ENCODE assay signal across 13 mouse cellular contexts in the genomic region with DNA sequence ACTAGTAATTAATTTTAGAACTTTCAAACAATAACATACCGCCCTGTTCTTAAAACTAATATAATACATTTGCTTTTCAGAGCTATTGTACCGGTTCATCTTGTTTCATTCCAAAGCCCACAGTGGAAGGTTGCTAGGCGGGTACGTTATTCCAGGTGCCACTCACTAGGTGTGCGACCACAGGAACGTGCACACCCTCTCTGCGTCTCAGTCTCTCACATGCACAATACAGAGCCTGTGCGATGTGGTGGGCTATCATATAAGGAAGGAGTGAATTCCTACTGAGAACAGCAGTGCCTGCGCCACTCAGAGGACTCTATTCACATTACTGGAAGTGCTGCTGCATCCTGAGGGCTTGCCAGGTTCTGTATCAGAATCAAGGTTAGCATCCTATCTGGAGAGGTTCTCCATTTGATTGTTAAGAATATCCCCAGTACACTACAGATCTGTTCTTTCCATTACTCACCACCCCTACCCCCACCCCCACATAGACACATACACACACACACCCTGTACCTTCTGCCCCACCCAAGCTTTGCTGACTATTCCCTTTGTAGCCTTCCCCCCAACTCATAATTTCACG. TPM values are rescaled to one million over a fixed set of nuclear protein-coding genes. Genes with fewer than 3 reads are reported as not detected.
DNase-seq lines count a peak whose midpoint lies in the region; ATAC-seq and TF ChIP-seq lines count a peak whose summit lies in the region.
"Had no signal": no experiment of that assay in that cellular context is flagged by ENCODE, and none has a peak within 500 bp of the region (broad histone marks: within the 10 kb centered on the region; RNA-seq: fewer than 3 reads in every experiment).

No protein-coding gene starts in this region.

- in situ Hi-C loops in ES-E14 (cut with MboI; ENCODE audit: low sequenced_read_pairs in 2 of 2, unreplicated experiment in 2 of 2): no loop called here

- H3K27me3 ChIP-seq in forebrain, embryonic 13.5 days: no peaks in the 10 kb centered on the region
- H3K27me3 ChIP-seq in forebrain, embryonic 14.5 days (replicated peaks; ENCODE audit: control insufficient read depth, insufficient read depth, low read length): no peaks in the 10 kb centered on the region
- no peaks in the 10 kb centered on the region for H3K27me3 ChIP-seq in kidney, embryonic 15.5 days
- H3K27me3 ChIP-seq in limb, embryonic 13.5 days: no peaks in the 10 kb centered on the region
- H3K27me3 ChIP-seq: heart, embryonic 15.5 days had no signal

- 0 out of 2 replicates have a peak, but pooled peaks cover 3% of the 10 kb centered on the region for H3K9me3 ChIP-seq in forebrain, embryonic 13.5 days (replicated peaks)
- no peaks in the 10 kb centered on the region for H3K9me3 ChIP-seq in forebrain, embryonic 14.5 days (replicated peaks; ENCODE audit: control insufficient read depth, low read length)
- H3K9me3 ChIP-seq in kidney, embryonic 15.5 days (replicated peaks): no peaks in the 10 kb centered on the region
- no peaks in the 10 kb centered on the region for H3K9me3 ChIP-seq in ES-E14 (ENCODE audit: control insufficient read depth, insufficient read depth, low read depth, low read length)
- no peaks in the 10 kb centered on the region for H3K9me3 ChIP-seq in limb, embryonic 13.5 days
- H3K9me3 ChIP-seq: heart, embryonic 15.5 days had no signal

- H3K4me1 ChIP-seq in forebrain, embryonic 13.5 days: peaks cover 47% of the 10 kb centered on the region
- H3K4me1 ChIP-seq in forebrain, embryonic 14.5 days (ENCODE audit: control insufficient read depth, insufficient read depth, low read length): peaks cover 25% of the 10 kb centered on the region
- peaks cover 38% of the 10 kb centered on the region for H3K4me1 ChIP-seq in kidney, embryonic 15.5 days
- H3K4me1 ChIP-seq in ES-E14 (ENCODE audit: control insufficient read depth in 2 of 2, insufficient read depth in 2 of 2, low read length in 2 of 2, poor library complexity in 1 of 2): peaks cover 0 to 16% of the 10 kb centered on the region in 2 experiments; a peak in 2 of 4 replicates
- peaks cover 45% of the 10 kb centered on the region for H3K4me1 ChIP-seq in limb, embryonic 13.5 days

- H3K27ac ChIP-seq in forebrain, embryonic 13.5 days: peak overlapping the region; percentile 61
- no peak overlapping the region; the same call in 1 of the 2 replicates for H3K27ac ChIP-seq in forebrain, embryonic 14.5 days (ENCODE audit: low read depth, low read length)
- peak overlapping the region; percentile 81; the same call in 1 of the 2 replicates for H3K27ac ChIP-seq in kidney, embryonic 15.5 days
- H3K27ac ChIP-seq in ES-E14 (ENCODE audit: insufficient read depth, low read depth, low read length, poor library complexity, severe bottlenecking): no peak overlapping the region
- H3K27ac ChIP-seq in limb, embryonic 13.5 days: peak overlapping the region; percentile 58

- no peak for ATAC-seq in forebrain, embryonic 13.5 days
- ATAC-seq in forebrain, embryonic 14.5 days: no peak
- no peak for ATAC-seq in kidney, embryonic 15.5 days (replicated peaks; ENCODE audit: low FRiP score)
- ATAC-seq in limb, embryonic 13.5 days (ENCODE audit: low FRiP score, low read depth): no peak

- 79% methylated on average over 10 of the region's 10 CpGs for WGBS in forebrain, embryonic 13.5 days
- 71% methylated on average over 10 of the region's 10 CpGs for WGBS in forebrain, embryonic 14.5 days
- WGBS in kidney, embryonic 15.5 days: 72% methylated on average over 10 of the region's 10 CpGs
- WGBS in limb, embryonic 13.5 days: 75% methylated on average over 10 of the region's 10 CpGs

- H3K4me2 ChIP-seq in forebrain, embryonic 13.5 days: no peak overlapping the region
- no peak overlapping the region for H3K4me2 ChIP-seq in forebrain, embryonic 14.5 days (ENCODE audit: low read length)
- H3K4me2 ChIP-seq in kidney, embryonic 15.5 days: no peak overlapping the region
- no peak overlapping the region for H3K4me2 ChIP-seq in limb, embryonic 13.5 days (replicated peaks)

- H3K9ac ChIP-seq in forebrain, embryonic 13.5 days: no peak overlapping the region
- no peak overlapping the region for H3K9ac ChIP-seq in forebrain, embryonic 14.5 days (ENCODE audit: low read length)
- H3K9ac ChIP-seq in kidney, embryonic 15.5 days: no peak overlapping the region
- peak overlapping the region; percentile 42 for H3K9ac ChIP-seq in ES-E14 (ENCODE audit: insufficient read depth, low read depth, low read length, poor library complexity, severe bottlenecking)
- no peak overlapping the region for H3K9ac ChIP-seq in limb, embryonic 13.5 days
- H3K9ac ChIP-seq: heart, embryonic 15.5 days had no signal

- DNase-seq in forebrain, embryonic 14.5 days (ENCODE audit: low spot score): no peak
- DNase-seq in kidney, adult 11 months: no peak
- DNase-seq in ES-E14 (ENCODE audit: low read depth, low spot score): no peak
- DNase-seq in urinary bladder, postnatal 10 days (ENCODE audit: low spot score): no peak
- no peak for DNase-seq in B cell, adult 2 months
- DNase-seq: cerebellum, adult 18-20 months; gastrocnemius, postnatal 25 days; lung, postnatal 4 days; midbrain, embryonic 14.5 days had no signal

- H3K36me3 ChIP-seq in forebrain, embryonic 13.5 days (ENCODE audit: poor library complexity, severe bottlenecking): peaks cover 23% of the 10 kb centered on the region
- 0 out of 2 replicates have a peak, but pooled peaks cover 10% of the 10 kb centered on the region for H3K36me3 ChIP-seq in forebrain, embryonic 14.5 days (ENCODE audit: control insufficient read depth, insufficient read depth, low read length)
- H3K36me3 ChIP-seq in kidney, embryonic 15.5 days: peaks cover 27% of the 10 kb centered on the region
- H3K36me3 ChIP-seq in ES-E14 (ENCODE audit: control insufficient read depth, insufficient read depth, low read length, poor library complexity, severe bottlenecking): peaks cover 12% of the 10 kb centered on the region
- peaks cover 25% of the 10 kb centered on the region for H3K36me3 ChIP-seq in limb, embryonic 13.5 days

- no peak overlapping the region for H3K4me3 ChIP-seq in forebrain, embryonic 13.5 days
- H3K4me3 ChIP-seq in forebrain, embryonic 14.5 days (ENCODE audit: low read depth, low read length): no peak overlapping the region
- H3K4me3 ChIP-seq in kidney, embryonic 15.5 days (replicated peaks): no peak overlapping the region
- no peak overlapping the region for H3K4me3 ChIP-seq in ES-E14 (ENCODE audit: insufficient read depth in 1 of 2, low read depth in 1 of 2, low read length in 2 of 2, poor library complexity in 1 of 2, severe bottlenecking in 1 of 2)
- no peak overlapping the region for H3K4me3 ChIP-seq in limb, embryonic 13.5 days
- H3K4me3 ChIP-seq: heart, embryonic 15.5 days had no signal

TF ChIP-seq in ES-E14, 5 proteins besides CTCF, POLR2A, EP300 and RAD21:
- TF ChIP-seq ZNF384 (IDR thresholded peaks at IDR 0.05; ENCODE audit: low read depth, low read length) (no peak), MAFK (IDR thresholded peaks at IDR 0.05; ENCODE audit: insufficient read depth, low read depth, low read length) (no peak)

RNA-seq across cellular contexts. Expression of a gene that starts 4.2 kb away (rescaled TPM):
- 74.9 and 77.1 TPM in 2 replicates for polyA plus RNA-seq in forebrain, embryonic 13.5 days (2015; fragmentation: Nextera tagmentation; extraction: Ambion mirVana)
- 45.2 and 52.8 TPM in 2 replicates for polyA plus RNA-seq in forebrain, embryonic 14.5 days (2014; fragmentation: Nextera tagmentation; extraction: Ambion mirVana)
- polyA plus RNA-seq in kidney, embryonic 15.5 days (2015; fragmentation: Nextera tagmentation; extraction: Ambion mirVana): 90.2 and 90.5 TPM in 2 replicates
- 45.9 and 47.4 TPM in 2 replicates for total RNA-seq in ES-E14 (2012; rRNA removed)
- 81.7 and 83.1 TPM in 2 replicates for polyA plus RNA-seq in limb, embryonic 13.5 days (2015; fragmentation: Nextera tagmentation; extraction: Ambion mirVana)

RNA-seq across cellular contexts. Expression of a gene that starts 5.3 kb away (rescaled TPM):
- polyA plus RNA-seq in forebrain, embryonic 13.5 days (2015; fragmentation: Nextera tagmentation; extraction: Ambion mirVana): 19.6 and 19.9 TPM in 2 replicates
- polyA plus RNA-seq in forebrain, embryonic 14.5 days (2014; fragmentation: Nextera tagmentation; extraction: Ambion mirVana): 10.4 and 11.4 TPM in 2 replicates
- 22.5 and 25.0 TPM in 2 replicates for polyA plus RNA-seq in kidney, embryonic 15.5 days (2015; fragmentation: Nextera tagmentation; extraction: Ambion mirVana)
- 14.1 and 20.0 TPM in 2 replicates for total RNA-seq in ES-E14 (2012; rRNA removed)
- 27.6 and 30.1 TPM in 2 replicates for polyA plus RNA-seq in limb, embryonic 13.5 days (2015; fragmentation: Nextera tagmentation; extraction: Ambion mirVana)

Comparison
In these comparisons a context has a peak if more than half of its experiments do, and no peak if none do; other contexts are left out.
1. H3K27ac ChIP-seq: peak in forebrain, embryonic 13.5 days (single experiment), kidney, embryonic 15.5 days (single experiment) and limb, embryonic 13.5 days (single experiment); none in forebrain, embryonic 14.5 days (single experiment) and ES-E14 (single experiment).